Mouse (Mus musculus) thymus, postnatal 14 days (tissue): ENCODE measurements around the gene Unc119.

ENCODE experiments used
- DNase-seq: peaks from one replicate; pipeline ENCODE4 v3.0.0; 2021

Gene Unc119

DNA sequence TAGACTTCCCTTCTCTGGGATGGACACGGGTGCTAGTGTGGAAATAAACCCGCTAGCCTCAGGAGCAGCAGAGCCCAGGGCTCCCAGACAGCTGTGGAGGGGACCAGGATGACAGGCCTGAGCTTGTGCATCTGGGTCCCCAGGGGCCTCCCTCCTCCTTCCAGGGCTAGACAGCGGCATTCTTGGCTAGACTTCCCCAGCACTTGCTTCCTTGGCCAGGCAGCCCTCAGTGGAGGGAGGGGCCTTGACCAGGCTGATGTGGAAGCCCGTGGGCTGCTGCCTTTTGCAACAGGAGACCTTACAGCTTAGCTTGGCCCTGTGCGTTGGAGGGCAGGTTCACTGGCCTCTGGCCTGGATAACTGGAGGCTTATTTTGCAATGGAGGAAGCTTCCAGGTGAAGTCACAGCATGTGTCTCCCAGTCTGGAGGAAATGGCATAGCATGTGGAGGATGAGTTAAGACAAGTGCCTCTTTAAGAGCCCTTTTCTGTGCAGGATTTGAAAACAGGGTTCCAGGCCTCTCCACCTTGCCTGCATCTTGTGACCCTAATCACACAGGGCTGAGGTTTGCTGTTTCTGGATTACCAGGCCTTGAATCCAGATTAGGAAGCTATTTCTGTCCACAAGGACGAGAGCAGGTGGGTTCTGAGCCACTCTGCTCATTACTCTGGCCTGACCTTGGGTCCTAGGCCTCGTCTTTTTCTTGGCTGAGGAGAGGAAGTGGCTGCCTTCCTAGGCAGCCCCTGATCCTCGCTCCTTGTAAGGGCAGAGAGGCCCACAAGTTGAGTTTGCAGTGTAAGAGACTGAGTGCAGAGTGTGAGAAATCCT, 1.8 kb downstream of the Unc119 start:
- DNase-seq: no peak

DNA sequence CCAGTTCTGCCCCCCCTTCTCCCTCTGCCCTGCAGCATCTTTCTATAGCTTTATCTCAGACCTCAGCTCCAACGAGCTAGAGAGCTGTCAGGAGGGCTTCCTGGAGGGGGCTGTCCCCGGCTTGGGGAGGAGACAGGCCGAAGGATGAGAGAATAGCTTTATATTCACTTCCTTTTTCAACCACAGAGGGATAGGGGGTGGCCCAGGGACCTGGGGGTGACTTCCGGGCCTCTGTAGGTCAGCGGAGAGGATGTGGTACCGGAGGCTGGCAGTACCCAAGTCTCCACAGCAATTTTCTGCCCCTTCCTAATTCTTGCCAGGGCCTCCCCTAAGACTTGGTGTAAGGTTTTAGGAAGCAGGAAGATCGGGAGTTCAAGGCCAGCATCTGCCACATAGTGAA, 2.5 kb downstream of the Unc119 start:
- DNase-seq: peak; percentile 53

DNA sequence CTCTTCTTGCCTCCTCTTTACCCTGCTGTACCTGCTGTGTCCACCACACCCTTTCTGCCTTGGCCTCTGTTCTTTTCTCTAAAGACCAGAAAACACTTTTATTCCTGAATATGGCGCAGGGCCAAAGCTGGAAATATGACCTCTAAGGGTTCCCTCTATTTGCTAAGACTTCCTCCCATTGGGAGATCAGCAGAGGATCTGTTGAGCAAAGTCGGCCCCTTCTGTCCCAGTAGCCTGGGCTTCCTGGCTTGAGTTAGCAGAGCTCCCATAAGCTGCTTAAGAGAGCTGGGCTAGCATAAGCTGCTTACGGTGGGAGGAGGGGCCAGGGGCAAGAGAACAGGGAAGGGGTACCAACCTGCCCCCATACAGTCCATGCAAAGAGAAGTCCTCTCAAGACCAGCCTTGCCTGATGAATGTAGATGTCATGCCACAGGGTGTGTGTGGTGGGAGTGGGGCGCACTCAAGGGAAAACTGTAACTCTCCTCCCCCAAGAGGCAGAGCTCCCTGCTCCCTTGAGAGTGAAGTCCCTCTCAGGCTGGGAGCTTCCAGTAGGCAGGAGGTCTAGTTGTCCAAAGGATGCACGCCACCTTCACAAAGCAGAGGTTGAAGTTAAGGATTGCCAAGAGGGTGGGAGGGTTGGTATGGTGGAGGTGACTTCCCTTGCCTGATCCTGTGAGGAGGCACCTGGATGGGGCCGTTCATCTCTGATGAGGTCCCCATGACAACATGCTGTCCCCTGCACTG, 3.2 kb downstream of the Unc119 start:
- DNase-seq: no peak

DNA sequence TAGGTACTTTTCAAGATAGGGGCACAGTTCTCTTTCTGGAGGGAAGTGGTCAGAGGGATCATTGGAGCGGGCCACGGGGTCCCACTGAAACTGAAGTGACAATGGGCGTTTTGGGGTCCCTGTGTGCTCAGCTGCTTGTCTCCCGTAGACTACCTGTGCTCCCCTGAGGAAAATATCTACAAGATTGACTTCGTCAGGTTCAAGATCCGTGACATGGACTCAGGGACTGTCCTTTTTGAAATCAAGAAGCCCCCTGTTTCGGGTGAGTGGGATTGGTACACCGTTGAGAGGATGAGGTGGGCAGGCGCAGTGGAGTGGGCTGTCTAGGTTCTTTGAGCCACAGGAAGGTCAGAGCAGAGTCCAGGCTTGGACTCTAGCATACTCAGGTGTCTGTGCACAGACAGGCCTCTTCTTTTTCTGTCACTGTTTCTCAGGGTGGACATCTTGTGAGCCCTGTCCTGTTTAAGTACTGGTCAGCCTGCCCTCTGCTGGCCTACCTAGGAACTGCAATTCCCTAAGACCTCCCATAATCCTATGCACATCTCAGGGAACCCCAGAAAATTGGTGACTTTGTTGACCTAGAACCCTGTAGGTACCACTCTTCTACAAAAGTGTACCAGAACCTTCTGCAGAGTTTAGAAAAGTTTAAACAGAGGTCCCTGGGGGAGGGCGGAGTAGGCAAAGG, 3.9 kb downstream of the Unc119 start:
- peak; percentile 75 for DNase-seq

DNA sequence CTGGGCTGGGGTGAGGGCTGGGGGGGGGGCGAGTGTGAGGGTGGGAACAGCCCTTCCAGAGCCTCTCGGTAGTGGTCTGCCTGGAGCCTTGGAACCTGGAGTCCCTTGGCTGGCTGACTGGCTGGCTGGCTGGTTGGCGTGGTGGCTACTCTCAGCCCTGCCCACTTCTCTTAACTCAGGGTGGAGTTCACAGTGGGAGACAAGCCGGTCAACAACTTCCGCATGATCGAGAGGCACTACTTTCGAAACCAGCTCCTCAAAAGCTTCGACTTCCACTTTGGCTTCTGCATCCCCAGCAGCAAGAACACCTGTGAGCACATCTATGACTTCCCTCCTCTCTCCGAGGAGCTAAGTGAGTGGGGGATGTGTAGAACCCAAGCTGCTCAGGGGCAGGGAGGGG, 4.6 kb downstream of the Unc119 start:
- DNase-seq: no peak

DNA sequence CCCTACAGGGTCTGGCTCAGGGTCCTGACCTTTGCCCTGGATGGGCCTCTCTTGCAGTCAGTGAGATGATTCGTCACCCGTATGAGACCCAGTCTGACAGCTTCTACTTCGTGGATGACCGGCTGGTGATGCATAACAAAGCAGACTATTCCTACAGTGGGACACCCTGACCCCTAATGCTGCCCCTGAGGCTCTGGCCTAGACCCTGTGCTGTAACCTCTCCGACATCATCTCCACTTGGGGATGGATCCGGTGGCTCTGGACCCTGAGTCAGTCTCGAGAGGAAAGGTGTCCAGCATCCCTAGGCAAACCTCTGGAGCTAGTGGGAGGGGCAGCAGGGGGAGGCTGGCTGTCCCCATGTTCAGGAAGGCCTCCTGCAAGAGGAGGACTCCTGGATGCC, 5.2 kb downstream of the Unc119 start:
- no peak for DNase-seq

DNA sequence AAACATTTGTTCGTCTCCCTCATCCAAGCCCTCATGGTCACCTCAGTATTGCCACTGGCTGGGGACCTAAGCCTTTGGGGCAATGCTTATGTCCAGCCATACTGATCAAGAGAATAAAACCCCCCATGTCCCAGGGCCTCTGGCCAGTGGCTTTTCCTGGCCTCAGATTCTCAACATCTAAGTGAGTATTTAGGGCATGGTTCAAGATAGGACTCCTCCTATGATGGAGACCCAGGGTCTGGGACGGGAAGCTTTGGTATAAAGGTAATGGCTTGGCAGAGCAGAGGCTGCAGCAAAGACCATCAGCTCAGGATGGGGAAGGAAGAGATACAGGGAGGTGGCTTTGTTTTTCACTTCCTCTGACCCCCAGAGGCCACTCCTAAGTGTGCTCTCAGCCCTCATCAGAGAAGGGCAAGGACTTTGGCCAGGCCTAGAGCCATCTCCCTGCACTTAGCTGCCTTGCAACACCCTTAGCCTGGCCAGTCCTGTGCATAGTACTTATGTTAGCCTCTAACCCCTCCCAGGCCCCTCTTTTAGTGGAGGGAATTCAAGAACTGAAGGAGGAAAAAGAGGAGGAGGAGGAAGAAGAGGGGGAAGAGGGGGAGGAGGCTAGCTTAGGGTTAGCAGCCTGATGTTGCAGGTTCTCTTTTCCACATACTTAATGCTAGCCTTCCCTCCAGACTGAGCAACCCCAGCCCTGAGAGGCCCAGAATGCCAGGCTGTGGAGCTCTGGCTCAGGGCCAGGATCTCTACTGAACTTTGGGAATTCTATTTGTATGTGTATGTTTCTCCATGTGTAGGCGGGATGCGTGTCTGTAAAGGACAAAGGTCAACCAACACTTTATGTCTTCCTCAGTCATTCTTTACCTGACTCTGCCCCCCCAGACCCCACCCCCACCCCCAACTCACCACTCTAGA, 6.4 kb downstream of the Unc119 start:
- DNase-seq: no peak

DNA sequence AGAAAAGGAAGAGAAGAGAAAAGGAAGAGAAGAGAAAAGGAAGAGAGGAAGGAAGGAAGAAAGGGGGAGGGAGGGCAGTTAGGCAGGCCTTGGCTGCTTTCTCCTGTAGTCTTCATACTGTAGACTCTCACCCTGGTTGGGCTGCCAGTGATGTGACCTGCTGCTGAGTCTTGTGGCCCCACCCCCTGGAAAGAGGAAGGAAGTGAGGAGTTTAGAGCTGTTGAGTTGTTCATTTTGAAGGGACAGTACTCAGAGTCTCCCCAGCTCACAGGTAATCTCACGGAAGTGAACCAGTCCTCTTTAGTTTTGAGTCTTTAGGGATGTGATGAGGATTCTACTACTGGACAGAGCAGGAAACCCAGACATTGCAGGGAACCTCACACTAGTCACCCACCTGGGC, 9.8 kb downstream of the Unc119 start:
- no peak for DNase-seq

DNA sequence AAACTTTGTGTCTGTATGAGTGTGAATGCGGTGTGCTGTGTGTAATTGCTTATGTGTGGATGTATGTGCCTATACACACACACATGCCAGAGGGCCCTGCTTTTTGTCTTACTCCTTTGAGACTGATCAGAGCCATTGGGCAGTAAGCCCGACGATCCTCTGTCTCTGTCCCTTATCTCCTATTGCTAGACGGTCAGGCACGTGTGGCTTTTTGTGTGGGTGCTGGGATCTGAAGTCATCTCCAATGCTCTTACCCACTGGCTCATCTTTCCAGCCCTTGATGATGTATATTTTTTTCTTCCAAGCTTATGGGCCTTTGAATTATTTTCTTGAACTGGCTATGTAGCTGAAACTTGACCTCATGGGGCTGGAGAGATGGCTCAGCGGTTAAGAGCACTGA, 11.6 kb downstream of the Unc119 start:
- DNase-seq: no peak

DNA sequence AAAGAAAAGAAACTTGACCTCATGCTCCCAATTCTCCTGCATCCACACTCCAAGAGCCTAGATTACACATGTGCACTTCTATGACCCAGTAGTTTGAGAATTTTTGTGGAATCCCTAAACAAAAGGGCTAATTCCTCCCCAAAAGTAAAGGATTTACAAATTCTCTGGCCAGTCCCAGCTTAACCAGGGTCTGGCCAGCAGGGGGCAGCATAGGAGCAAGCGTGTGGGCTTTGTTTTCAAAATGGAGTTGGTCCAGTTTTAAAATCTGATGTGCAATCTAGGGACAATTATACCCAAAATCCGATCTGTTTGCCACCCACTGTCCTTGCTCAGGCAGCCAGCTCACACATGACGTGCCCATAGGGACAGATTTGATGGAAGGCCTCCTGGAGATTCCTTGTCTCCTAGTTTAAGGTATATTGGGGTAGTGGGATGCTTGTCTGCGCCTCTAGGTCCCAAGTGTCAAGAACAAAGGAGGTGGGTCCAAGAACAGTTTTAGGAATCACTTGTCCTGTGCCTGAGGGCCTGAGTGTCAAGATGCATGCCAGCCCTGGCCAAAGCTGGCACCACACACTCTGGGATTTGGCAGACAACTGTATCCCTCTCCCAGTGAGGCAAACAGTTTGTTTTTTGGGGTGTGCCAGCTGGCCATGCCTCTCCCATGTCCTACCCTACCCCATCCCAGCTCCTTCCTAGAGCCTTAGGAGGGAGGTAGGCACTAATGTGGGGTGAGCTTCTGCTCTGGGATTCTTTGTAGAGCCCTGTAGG, 12.4 kb downstream of the Unc119 start:
- peak; percentile 65 for DNase-seq

DNA sequence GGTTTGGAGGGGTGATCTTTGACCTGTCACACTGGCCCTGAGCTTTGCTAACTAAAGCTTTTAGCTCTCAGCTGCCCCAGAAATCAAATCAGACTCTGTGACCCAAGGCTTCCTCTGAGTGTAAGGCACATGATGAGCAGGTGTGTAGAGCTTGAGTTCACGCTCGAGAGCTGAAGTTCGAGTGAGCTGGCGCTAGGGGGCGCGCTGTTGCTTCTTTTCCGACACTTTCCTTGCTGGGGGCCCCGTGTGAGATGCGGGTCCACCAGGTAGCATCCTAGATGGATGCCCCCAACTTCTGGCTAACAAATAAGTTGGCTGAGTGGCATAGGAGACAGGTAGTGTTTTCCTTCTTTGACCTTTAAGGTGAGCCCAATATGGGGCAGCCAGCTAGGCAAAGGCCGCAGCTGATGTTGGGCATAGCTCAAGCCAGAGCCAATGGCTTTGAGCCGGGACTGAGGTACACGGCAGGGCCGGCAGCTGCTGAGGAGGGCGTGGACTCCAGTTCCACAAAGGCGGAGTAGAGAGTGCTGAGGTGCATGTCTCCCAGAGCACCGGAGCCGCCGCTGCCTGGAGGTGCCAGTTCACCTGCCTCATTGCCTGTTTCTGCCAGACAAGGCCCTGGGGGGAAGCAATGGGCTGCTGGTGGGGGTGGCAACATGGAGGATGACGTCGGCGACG, 15.2 kb downstream of the Unc119 start:
- peak; percentile 66 for DNase-seq

DNA sequence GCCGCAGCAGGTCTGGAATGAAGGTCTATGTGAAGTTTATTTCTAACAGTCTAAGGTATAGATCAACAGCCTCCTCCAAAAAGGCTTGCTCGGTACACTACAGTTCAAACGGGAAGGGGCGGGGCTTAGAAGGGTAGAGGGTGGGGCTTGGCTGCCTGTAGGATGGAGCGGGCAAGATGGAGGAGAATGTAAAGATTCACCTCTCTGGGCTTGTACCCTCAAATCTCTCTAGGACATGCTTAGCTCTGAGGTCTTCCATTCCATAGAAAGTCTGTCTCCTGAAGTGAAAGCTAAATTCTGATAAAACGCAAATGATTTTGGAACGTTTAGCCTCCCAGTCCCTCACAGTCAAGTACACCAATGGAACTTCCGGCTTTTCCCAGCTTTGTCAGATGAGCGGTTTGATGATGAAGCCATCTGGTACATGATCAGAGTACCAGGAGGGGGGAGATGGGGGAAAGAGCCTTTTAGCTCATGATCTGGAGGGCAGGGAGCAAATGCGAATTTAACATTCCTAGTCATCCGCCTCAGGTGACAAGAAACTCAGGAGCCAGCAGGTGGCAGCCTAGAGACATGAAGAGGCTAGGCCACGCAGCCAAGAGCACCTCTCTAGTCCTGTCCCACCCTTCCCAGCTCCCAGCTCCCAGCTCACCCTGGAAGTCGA, 17.0 kb downstream of the Unc119 start:
- DNase-seq: peak; percentile 83

DNA sequence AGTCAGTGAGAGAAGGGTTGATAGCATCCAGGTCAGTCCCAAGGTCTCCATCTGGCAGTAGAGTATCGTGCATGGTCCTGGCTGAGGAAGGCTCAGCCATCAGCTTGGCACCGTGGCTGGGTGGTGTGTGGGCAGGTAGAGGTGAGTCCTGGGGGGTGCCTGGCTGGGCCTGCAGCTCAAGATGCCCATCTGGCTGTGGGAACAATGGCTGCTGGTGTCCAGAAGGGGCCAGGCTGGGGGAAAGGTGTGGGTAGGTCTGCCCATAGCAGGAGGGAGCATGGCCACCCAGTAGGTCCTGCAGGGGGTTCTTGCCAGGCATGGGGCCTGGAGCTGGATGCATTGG, 17.5 kb downstream of the Unc119 start:
- no peak for DNase-seq

DNA sequence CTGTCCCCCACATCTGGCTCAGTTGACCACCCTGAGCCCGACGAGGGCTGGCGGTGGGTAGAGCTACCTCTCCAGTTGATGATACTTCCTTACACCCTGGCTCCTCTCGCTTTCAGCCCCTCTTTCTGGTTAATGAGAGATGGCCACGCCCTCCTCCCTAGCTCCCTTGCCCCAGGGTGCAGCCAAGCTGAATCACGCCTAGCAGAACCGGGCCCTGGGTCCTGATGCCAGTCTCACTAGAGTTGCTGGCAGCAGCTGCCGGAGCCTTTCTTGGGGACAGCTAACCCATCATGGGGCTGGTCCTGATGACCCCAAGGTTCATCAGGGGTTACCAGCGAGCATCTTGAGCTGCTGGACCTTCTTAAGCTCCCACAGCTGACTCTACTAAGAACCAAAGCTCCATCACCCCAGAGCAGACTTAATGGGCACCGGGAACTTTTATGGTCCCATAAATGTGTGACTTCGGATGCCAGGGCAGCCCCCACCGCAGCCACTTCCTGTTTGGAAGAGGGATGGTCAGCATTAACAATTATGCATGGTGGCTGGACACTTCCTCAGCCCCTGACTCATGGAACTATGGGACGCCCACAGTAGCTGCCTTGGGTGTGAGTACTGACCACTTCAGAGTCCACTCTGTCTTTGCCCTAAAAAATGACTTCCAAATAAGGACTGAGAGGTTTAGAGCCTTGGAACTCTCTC, 20.2 kb downstream of the Unc119 start:
- no peak for DNase-seq

DNA sequence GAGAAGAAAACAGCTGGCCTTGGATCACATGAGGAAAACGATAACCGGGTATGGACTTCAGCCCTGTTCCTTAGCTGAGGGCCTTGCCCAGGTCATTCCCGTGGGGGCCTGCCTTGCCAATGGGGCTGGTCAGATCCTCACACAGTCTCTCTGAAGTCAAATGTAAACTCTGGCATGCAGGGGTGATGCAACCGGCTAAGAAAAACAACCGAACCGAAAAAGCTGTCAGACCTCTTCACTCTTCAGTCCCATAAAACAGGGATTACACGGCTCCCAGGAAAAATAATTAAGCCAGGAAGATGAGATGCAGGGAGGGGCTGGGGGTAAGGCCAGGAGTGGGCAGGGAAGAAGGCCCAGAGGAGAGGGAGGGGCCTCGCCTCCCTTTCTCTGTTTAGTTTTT, 20.8 kb downstream of the Unc119 start:
- no peak for DNase-seq

DNA sequence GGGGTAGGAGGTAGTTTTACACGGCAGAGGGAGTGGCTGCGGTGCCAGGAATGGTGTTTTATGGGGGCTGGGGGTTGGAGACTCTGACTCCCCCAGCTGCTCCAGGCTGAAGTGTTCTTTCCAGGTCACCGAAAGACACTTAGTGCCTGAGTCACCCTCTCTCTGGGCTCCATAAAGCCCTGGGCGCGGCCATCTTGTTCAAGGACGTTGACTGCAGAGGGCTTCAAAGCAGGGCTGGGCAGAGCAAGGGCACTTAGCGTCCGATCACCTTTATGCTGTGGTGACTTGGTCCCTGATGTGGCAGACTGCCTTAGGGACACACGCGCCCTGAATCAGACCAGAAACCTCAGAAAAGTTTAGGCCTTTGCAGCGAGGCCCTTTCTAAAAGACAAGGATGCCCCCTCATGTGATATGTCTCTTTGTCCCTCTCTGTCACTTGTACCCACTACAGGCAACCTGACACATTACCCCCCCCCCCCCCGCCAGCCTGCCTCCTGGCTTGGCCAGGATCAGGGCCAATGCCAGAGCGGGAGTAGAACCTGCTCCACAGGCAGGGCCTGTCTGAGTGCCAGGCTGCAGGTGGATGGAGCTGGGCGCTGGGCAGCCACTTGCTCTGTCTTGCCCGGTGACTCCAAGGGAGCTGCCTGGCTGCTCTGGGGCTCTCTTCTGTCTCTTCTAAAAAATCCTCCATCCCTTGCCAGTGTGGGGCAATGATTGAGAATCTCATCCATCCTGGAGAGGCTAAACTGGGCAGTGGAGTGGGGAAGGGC, 24.4 kb downstream of the Unc119 start:
- no peak for DNase-seq

DNA sequence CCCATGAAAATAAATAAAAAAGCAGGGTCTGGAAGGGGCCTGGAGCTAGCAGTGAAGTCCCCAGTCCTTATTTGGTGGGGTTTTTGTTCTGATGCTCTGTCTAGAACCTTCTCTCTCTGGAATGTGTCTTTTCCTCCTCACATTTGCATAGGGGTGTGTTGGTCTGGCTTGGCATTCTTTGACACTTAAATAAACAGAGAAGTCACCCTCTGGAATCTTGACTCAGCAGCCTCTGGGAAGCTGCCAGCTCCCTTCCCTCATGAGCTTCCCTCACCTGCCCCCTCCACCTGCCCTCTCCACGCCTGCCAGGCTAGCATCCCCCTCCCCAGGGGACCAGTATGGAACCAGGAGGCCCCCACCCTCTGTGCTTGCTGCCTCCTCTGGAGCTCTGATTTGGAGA, 27.1 kb downstream of the Unc119 start:
- DNase-seq: no peak

DNA sequence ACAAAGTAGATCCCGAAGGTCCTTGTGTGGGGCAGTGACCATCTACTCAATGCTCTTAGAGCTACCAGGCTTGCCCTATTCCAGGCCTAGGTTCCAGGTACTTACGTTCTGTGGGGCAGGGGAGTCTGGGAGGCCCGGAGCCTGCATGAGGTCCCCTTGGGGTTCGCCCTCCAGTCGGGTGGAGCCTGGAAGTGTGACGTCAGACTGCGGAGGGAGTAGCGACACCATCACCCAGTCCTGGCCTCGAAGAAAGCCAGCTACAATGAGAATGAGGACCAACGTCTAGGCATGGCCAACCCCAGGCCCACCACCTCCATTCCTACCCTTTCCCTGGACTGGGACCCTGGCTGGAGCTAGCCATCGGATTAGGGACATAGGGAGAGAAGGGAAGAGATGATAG, 28.4 kb downstream of the Unc119 start:
- DNase-seq: no peak

DNA sequence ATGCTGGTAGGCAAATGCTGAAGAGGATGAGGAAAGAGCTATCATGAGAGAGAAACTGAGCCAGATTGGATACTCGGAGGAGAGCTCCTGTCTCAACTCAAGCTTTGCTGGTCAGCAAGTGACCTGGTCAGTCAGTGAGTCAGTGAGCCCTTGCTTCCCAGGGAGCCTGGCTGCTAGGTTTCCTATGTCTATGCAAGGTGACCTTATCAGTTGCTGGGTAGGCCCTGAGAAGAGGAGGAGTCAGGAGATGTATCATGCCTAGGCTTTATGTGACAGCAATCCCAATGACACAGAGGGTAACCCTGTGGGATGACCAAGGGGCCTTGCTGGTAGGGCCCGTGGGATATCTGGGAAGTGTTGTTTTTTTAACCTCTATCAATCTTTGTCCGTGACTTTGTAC, 28.9 kb downstream of the Unc119 start:
- DNase-seq: no peak

DNA sequence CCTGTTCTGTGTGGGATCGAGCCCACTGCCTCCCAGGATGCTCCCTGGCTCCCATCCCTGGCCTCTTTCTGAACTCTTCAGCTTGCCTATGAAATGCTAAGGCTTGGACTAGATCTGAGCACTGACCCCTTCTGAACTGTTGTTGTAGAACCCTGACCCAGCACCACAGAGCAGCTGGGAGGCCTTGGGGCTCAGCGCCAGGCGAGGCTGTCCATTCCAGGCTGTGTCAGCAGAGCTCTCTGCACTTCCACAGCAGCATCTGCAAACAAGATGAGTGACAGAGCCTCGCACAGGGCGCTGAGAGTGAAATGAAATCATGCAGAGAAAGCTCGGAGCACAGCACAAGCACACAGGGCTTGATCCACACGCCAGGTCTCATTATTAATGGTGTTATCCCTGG, 29.3 kb downstream of the Unc119 start:
- DNase-seq: no peak
